Mouse (Mus musculus) embryonic facial prominence, embryonic 15.5 days (tissue): ENCODE measurements around the gene Clcn5. TPM values are rescaled to one million over a fixed set of nuclear protein-coding genes. Genes with fewer than 3 reads are reported as not detected.

Experiments used
- ATAC-seq: fragments of 200-750 bp; cut with Nextera tagmentation; 2 replicates; pipeline ENCODE4 v1.8.0; 2017; ENCODE audit warnings: low read depth, moderate TSS enrichment; ENCODE audit not compliant: insufficient number of reproducible peaks, low FRiP score, low TSS enrichment
- H3K27ac ChIP-seq: fragments of 300-500 bp; sonication (generic); replicated peaks from 2 replicates; pipeline ENCODE4 v1.5.1; 2015; ENCODE audit warnings: mild to moderate bottlenecking, inconsistent platforms
- H3K27me3 ChIP-seq: fragments of 300-500 bp; sonication (generic); 2 replicates; pipeline ENCODE4 v1.6.1; 2015; ENCODE audit warnings: inconsistent platforms
- H3K36me3 ChIP-seq: fragments of 300-500 bp; sonication (generic); 2 replicates; pipeline ENCODE4 v1.6.1; 2015; ENCODE audit warnings: mild to moderate bottlenecking, inconsistent platforms
- H3K4me1 ChIP-seq: fragments of 300-500 bp; sonication (generic); 2 replicates; pipeline ENCODE4 v1.6.1; 2015; ENCODE audit warnings: inconsistent platforms
- H3K4me2 ChIP-seq: fragments of 300-500 bp; sonication (generic); replicated peaks from 2 replicates; pipeline ENCODE4 v1.6.1; 2015; ENCODE audit warnings: mild to moderate bottlenecking, inconsistent platforms
- H3K4me3 ChIP-seq: fragments of 300-500 bp; sonication (generic); replicated peaks from 2 replicates; pipeline ENCODE4 v1.5.1; 2015; ENCODE audit warnings: mild to moderate bottlenecking, inconsistent platforms
- H3K9ac ChIP-seq: fragments of 300-500 bp; sonication (generic); 2 replicates; pipeline ENCODE4 v1.6.1; 2015; ENCODE audit warnings: inconsistent platforms
- H3K9me3 ChIP-seq: fragments of 300-500 bp; sonication (generic); replicated peaks from 2 replicates; pipeline ENCODE4 v1.6.1; 2016; ENCODE audit warnings: inconsistent platforms
- WGBS: fragments of 180-500 bp; shearing (Covaris S2); methylation state at CpG from one replicate; pipeline ENCODE4 v1.1.7; 2015; 5-methylcytosine and 5-hydroxymethylcytosine counted together
- polyA plus RNA-seq: library from polyadenylated mRNA; unstranded; fragments of >200 nt; fragmentation: Nextera tagmentation; extraction: Ambion mirVana; gene quantifications from 2 replicates; pipeline ENCODE4 v1.2.1, GENCODE M21; 2015

Clcn5 gene
- polyA plus RNA-seq, 1 experiment from 2014 or later: 15.6 TPM

DNA sequence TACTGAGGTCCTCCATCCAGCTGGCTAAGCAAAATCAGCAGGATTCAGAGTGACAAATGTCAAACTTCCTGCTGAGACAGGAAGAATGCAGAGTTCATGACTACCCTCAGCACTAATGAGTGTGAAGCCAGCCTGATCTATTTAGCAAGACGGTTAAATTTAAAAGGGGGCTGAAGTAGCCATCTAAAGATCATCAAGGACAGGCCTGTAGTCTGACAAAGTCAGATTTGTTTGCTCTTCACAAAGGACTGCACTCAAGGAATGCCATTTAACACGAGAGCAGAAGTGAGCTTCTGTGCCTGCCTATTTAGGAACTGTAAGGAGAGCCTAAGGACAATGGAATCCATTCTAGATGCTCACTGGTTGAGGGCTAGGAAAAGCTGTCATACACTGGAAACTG lies 30.2 kb downstream of the Clcn5 start:
- no peaks in the 10 kb centered on the region for H3K36me3 ChIP-seq
- H3K27me3 ChIP-seq: no peaks in the 10 kb centered on the region
- H3K4me1 ChIP-seq: no peaks in the 10 kb centered on the region
- H3K27ac ChIP-seq: no peak overlapping the region
- H3K4me3 ChIP-seq: no peak overlapping the region
- WGBS: 26% methylated on average over 2 of the region's 2 CpGs
- no peak overlapping the region for H3K4me2 ChIP-seq
- H3K9ac ChIP-seq: no peak overlapping the region
- H3K9me3 ChIP-seq: no peaks in the 10 kb centered on the region
- no peak for ATAC-seq

DNA sequence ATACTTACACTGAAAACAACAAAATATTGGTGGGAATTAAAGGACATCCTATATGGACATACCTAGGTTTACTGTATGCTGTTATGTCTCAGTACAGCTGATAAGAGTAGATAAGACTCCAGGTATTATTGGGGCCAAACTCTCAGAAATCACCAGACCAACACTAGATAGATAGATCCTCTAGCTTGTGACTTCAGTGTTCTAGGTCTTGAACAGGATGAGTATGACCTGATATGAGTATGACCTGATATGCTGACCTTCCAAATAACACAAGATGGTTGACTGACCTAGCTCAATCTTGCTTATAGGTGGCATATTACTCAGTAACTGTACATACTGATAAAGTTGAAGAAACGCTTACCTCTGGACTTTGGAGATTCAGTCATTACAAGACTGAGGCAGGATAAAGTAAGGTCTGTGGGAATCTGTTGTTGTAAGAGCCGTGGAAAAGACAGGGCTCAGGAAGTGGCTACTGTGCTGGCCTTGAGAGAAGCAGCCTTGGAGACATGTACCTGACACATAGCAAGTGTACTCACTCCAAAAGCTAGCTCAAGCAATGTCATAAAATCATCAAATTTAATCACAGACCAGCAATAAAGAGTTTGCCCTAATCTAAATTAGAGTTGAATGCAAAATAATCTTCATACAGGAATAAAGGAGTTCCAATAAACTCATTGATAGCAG lies 32.0 kb downstream of the Clcn5 start:
- ATAC-seq: no peak
- H3K27ac ChIP-seq: no peak overlapping the region
- H3K9me3 ChIP-seq: no peaks in the 10 kb centered on the region
- H3K36me3 ChIP-seq: no peaks in the 10 kb centered on the region
- no peak overlapping the region for H3K4me2 ChIP-seq
- no peak overlapping the region for H3K9ac ChIP-seq
- 79% methylated on average over 2 of the region's 2 CpGs for WGBS
- H3K4me1 ChIP-seq: no peaks in the 10 kb centered on the region
- H3K4me3 ChIP-seq: no peak overlapping the region
- H3K27me3 ChIP-seq: no peaks in the 10 kb centered on the region

DNA sequence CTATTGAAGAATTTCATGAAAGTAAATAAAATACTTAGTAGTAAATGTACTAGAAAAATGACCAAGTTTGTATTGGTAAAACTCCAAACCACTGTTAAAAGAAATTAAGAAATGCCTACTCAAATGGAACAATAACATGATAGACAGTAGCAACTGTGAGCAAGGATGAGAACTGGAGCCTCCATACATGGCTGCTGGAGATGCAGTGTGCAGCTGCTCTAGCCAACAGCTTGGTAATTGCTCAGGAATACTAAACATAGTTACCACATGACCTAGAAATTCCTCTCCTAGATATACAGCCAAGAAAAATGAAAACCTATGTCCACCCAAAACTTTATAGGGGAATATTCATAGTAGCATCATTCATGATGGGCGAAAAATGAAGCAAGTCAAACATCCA lies 36.5 kb downstream of the Clcn5 start:
- Histone ChIP-seq H3K27me3 (no peaks in the 10 kb centered on the region), H3K4me2 (no peak overlapping the region), H3K4me1 (0 out of 2 replicates have a peak, but pooled peaks cover 2% of the 10 kb centered on the region), H3K4me3 (no peak overlapping the region), H3K9ac (no peak overlapping the region), H3K36me3 (no peaks in the 10 kb centered on the region), H3K9me3 (no peaks in the 10 kb centered on the region), H3K27ac (no peak overlapping the region)
- no peak for ATAC-seq
- WGBS: 63% methylated on average over 1 of the region's 1 CpGs

DNA sequence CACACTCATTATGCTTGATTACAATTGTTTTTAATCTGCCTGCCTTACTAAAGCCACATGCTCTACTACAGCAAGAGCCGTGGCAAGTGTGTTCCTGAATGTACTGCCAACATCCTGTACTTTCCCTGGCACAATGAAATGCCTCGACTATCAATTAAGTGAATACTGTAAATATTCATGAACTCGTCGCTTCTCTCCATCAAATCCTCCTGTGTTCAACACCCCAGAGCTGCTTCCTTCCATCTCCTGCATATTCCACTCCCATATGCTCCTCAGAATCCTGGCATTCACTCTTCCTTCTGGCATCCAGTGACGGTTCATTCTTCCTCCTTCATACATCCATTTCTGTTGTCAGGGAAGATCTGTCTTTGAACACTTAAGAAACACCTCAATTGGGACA lies 39.4 kb downstream of the Clcn5 start:
- Histone ChIP-seq H3K27ac (no peak overlapping the region), H3K9ac (no peak overlapping the region), H3K4me1 (0 out of 2 replicates have a peak, but pooled peaks cover 2% of the 10 kb centered on the region), H3K4me3 (no peak overlapping the region), H3K4me2 (no peak overlapping the region), H3K27me3 (no peaks in the 10 kb centered on the region), H3K36me3 (no peaks in the 10 kb centered on the region), H3K9me3 (no peaks in the 10 kb centered on the region)
- 58% methylated on average over 5 of the region's 5 CpGs for WGBS
- no peak for ATAC-seq

DNA sequence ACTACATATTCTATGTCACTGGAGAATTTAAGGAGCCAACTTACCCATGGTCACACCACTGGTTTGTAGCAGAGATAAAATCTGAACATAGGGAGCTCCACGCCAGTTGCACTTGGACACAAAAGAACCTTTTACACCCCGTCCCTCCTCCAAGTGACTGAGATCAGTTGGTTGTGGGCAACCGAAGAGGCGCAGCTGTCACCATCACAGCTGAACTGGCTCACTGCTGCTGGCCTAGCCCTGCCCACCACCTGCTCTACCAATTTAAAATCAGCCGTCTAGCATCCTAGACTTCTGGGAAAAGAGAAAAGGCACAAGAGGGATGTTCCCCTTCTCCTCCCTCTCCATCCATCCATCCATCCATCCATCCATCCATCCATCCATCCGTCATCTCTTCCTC lies 42.6 kb downstream of the Clcn5 start:
- WGBS: 67% methylated on average over 5 of the region's 6 CpGs
- no peaks in the 10 kb centered on the region for H3K36me3 ChIP-seq

DNA sequence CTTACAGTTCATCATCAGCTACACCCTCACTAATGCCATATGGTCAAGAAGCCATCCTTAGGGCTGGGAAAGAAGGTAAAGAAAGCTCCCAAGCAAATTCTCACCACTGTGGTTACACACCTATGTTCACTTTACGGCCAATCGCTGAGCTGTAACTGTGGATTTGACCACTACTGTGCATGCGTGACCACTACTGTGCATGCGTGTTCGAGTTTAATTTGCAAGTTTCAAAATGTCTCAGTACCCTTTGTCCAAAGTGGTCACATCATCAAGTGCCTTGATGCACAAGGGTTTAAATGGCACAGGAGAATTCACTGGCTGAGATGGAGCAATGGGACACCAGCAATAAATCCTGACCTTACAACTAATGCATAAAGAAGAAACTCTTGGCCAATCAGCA lies 58.0 kb downstream of the Clcn5 start:
- H3K27me3 ChIP-seq: no peaks in the 10 kb centered on the region
- 90% methylated on average over 5 of the region's 5 CpGs for WGBS
- no peaks in the 10 kb centered on the region for H3K9me3 ChIP-seq
- H3K4me1 ChIP-seq: no peaks in the 10 kb centered on the region
- H3K4me2 ChIP-seq: no peak overlapping the region
- H3K36me3 ChIP-seq: no peaks in the 10 kb centered on the region
- no peak overlapping the region for H3K4me3 ChIP-seq
- H3K9ac ChIP-seq: no peak overlapping the region
- no peak for ATAC-seq
- H3K27ac ChIP-seq: no peak overlapping the region

More for the DNA sequence above, 42.6 kb downstream of the Clcn5 start:
- no peak overlapping the region for H3K27ac ChIP-seq
- H3K27me3 ChIP-seq: no peaks in the 10 kb centered on the region
- 0 out of 2 replicates have a peak, but pooled peaks cover 2% of the 10 kb centered on the region for H3K4me1 ChIP-seq
- no peak overlapping the region for H3K9ac ChIP-seq
- no peaks in the 10 kb centered on the region for H3K9me3 ChIP-seq
- no peak; the same call in 1 of the 2 replicates for ATAC-seq
- no peak overlapping the region for H3K4me3 ChIP-seq
- no peak overlapping the region for H3K4me2 ChIP-seq

DNA sequence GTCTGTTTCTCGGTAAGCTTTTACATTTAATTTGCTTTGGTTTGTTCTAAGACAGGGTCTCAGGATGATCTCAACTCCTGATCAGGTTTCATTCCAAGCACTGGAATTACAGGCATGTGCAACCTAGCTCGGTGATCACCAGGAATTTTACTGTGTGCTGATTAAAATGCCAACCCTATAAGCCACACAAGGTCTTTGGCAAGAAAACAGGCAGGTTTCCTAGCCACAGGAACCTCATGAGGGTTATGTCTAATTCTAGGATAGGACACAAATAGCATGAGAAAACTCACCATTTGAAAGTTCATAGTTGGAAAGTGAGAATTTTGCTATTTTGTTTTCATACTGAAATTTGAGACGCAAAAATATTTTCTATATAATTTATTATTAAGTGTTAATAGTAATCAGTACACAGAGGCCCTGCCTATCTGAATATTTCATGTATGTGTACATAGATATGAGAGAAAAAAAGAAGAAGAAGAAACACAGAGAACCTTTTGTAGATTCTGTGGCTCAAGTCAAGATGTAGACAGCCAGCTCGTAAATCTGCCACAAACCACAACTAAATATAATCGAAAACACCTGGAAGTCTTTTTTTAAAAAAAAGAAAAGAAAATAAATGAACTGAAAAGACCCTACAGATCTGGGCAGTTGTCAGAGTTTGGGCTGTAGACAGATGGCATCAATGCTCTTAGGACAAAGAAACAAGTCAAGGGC lies 58.6 kb downstream of the Clcn5 start:
- Histone ChIP-seq H3K9me3 (no peaks in the 10 kb centered on the region), H3K36me3 (no peaks in the 10 kb centered on the region), H3K9ac (no peak overlapping the region), H3K27ac (no peak overlapping the region), H3K4me2 (no peak overlapping the region), H3K27me3 (no peaks in the 10 kb centered on the region), H3K4me3 (no peak overlapping the region), H3K4me1 (no peaks in the 10 kb centered on the region)
- 51% methylated on average over 5 of the region's 5 CpGs for WGBS
- ATAC-seq: no peak

DNA sequence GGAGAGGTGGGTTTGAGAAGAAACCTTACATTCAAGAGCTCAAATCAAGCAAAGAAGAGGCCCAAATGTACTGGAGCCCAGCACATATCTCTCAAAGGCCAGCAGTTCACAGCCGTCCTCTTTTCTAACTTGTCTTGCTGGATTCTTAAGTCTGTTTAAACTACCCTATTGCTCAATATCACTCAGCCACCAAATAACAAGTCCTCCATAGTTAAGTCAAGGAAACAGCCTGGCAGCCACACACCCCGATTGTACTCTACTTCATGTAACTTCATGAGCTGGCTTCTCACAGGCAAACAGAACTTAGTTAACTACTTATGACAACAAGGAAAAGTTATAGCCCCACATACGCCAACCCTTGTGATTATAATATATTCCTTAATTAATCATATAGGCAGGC lies 59.4 kb downstream of the Clcn5 start:
- no peaks in the 10 kb centered on the region for H3K9me3 ChIP-seq
- H3K9ac ChIP-seq: no peak overlapping the region
- ATAC-seq: no peak
- no peak overlapping the region for H3K4me2 ChIP-seq
- no peaks in the 10 kb centered on the region for H3K27me3 ChIP-seq
- no peaks in the 10 kb centered on the region for H3K4me1 ChIP-seq
- no peak overlapping the region for H3K4me3 ChIP-seq
- H3K27ac ChIP-seq: no peak overlapping the region
- no peaks in the 10 kb centered on the region for H3K36me3 ChIP-seq
- WGBS: 68% methylated on average over 3 of the region's 3 CpGs

DNA sequence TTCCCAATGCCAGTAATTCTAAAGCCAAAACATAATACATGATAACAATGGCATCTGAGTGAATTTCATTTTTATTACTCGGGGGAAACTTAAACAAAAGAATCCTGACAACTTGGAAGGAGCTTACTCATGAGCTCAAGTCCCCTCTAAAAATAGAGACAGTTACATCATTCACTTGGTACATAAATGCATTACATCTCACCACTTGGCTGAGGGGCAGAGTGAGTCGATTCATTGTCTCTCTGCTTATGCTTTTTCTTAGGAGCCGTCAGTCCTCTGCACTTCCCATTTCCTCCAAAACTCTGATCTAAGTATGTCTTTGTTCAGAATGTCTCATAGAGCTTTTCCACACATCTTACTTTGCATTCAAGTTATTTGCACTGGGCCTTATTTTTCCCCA lies 63.1 kb downstream of the Clcn5 start:
- H3K4me3 ChIP-seq: no peak overlapping the region
- no peaks in the 10 kb centered on the region for H3K36me3 ChIP-seq
- no peak overlapping the region for H3K4me2 ChIP-seq
- no peak for ATAC-seq
- no peaks in the 10 kb centered on the region for H3K27me3 ChIP-seq
- H3K9ac ChIP-seq: no peak overlapping the region
- H3K27ac ChIP-seq: no peak overlapping the region
- WGBS: 62% methylated on average over 3 of the region's 3 CpGs
- no peaks in the 10 kb centered on the region for H3K4me1 ChIP-seq
- H3K9me3 ChIP-seq: no peaks in the 10 kb centered on the region

DNA sequence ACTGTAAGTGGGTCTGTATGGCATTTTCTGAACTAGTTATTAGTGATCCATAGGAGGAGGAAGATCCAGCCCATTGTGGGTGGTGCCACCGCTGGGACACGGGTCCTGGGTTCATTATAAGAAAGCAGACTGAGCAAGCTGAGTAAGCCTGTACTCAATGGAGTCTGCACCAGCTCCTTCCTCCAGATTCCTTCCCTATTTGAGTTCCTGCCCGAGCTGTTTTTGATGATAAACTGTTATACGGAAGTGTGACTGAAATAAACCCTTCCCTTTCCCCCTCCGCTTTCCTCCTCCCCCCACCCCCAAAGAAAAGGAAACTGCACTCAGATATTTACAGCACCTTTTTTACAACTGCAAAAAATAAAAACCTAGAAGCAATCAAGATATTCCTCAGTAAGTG lies 115.1 kb downstream of the Clcn5 start:
- Histone ChIP-seq H3K27me3 (no peaks in the 10 kb centered on the region), H3K4me3 (no peak overlapping the region), H3K9me3 (no peaks in the 10 kb centered on the region), H3K4me1 (no peaks in the 10 kb centered on the region), H3K36me3 (no peaks in the 10 kb centered on the region), H3K4me2 (no peak overlapping the region), H3K27ac (no peak overlapping the region), H3K9ac (no peak overlapping the region)
- 90% methylated on average over 5 of the region's 5 CpGs for WGBS
- no peak for ATAC-seq

DNA sequence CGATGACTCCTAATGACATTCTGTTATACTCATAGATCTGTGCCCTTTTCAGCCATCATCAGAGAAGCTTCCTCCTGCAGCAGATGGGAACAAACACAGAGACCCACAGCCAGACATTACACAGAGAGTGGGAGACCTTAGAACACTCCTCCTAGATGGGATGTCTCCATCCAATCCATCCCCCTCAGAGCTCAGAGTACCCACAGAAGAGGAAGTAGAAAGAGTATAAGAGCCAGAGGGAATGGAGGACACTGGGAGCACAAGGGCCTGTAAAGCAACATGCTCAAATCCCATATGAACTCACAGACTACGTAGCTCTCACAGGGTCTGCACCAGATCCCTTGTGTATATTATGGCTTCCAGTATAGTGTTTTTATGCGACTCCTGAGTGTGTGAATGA lies 115.6 kb downstream of the Clcn5 start:
- whole genome bisulfite sequencing: 88% methylated on average over 3 of the region's 3 CpGs
- ATAC-seq: no peak

DNA sequence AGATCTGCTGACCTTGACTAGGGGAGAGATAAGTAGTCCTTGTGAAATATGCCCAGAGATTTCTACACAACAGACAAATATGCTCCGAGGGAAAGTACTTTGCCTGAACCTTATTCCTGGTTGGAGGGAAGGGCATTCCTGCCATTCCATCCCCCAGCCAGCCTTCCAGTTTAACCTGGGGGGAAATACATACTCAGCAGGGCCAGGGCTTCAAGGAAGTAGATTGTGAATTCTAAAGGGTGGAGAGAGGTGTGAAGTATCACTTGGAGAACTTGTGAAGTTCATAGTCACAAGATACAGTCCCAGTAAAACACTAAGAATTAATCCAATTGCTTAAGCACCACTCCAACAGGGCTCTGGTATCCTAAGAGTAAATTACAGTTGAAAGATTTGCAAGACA lies 121.3 kb downstream of the Clcn5 start:
- no peaks in the 10 kb centered on the region for H3K4me1 ChIP-seq
- WGBS: 39% methylated on average over 1 of the region's 1 CpGs
- no peak overlapping the region for H3K9ac ChIP-seq
- H3K27ac ChIP-seq: no peak overlapping the region
- no peaks in the 10 kb centered on the region for H3K27me3 ChIP-seq
- H3K4me2 ChIP-seq: no peak overlapping the region
- ATAC-seq: no peak
- no peaks in the 10 kb centered on the region for H3K36me3 ChIP-seq
- H3K4me3 ChIP-seq: no peak overlapping the region
- no peaks in the 10 kb centered on the region for H3K9me3 ChIP-seq

More for the DNA sequence above, 115.6 kb downstream of the Clcn5 start:
- Histone ChIP-seq H3K27me3 (no peaks in the 10 kb centered on the region), H3K4me2 (no peak overlapping the region), H3K9ac (no peak overlapping the region), H3K9me3 (no peaks in the 10 kb centered on the region), H3K4me1 (no peaks in the 10 kb centered on the region), H3K36me3 (no peaks in the 10 kb centered on the region), H3K4me3 (no peak overlapping the region), H3K27ac (no peak overlapping the region)
